Mouse (Mus musculus) liver, adult 2 months (tissue): ENCODE data around the gene Vangl1. TPM values are rescaled to one million over a fixed set of nuclear protein-coding genes. Genes with fewer than 3 reads are reported as not detected.

ENCODE experiments used
- DNase-seq: peaks from one replicate; pipeline ENCODE4 v3.0.0-alpha.2; 2011; ENCODE audit warnings: low read depth, low spot score; ENCODE audit errors: extremely low read depth
- H3K27ac ChIP-seq: fragments of 200-500 bp; replicated peaks from 2 replicates; pipeline ENCODE4 v1.5.1; 2012; ENCODE audit warnings: low read depth, mild to moderate bottlenecking, control low read depth, inconsistent platforms, low read length; ENCODE audit not compliant: insufficient read depth
- H3K27me3 ChIP-seq: fragments of 200-500 bp; 2 replicates; pipeline ENCODE4 v1.6.1; 2012; ENCODE audit warnings: mild to moderate bottlenecking, moderate library complexity, low read length, inconsistent platforms; ENCODE audit not compliant: control insufficient read depth, insufficient read depth
- H3K36me3 ChIP-seq: fragments of 200-500 bp; 2 replicates; pipeline ENCODE4 v1.6.1; 2012; ENCODE audit warnings: low read length, inconsistent platforms; ENCODE audit not compliant: control insufficient read depth, insufficient read depth
- H3K4me1 ChIP-seq: fragments of 200-500 bp; 2 replicates; pipeline ENCODE4 v1.6.1; 2011; ENCODE audit warnings: low read length; ENCODE audit not compliant: control insufficient read depth, insufficient read depth
- H3K4me3 ChIP-seq: fragments of 200-500 bp; 2 replicates; pipeline ENCODE4 v1.5.1; 2011; ENCODE audit warnings: low read depth, mild to moderate bottlenecking, control low read depth, low read length, moderate library complexity; ENCODE audit not compliant: insufficient read depth
- H3K79me2 ChIP-seq: fragments of 200-500 bp; 2 replicates; pipeline ENCODE4 v1.6.1; 2012; ENCODE audit warnings: inconsistent platforms, mild to moderate bottlenecking, low read length, moderate library complexity; ENCODE audit not compliant: control insufficient read depth, insufficient read depth
- H3K9ac ChIP-seq: fragments of 200-500 bp; 2 replicates; pipeline ENCODE4 v1.6.1; 2012; ENCODE audit warnings: low read depth, mild to moderate bottlenecking, control low read depth, inconsistent platforms, low read length
- CTCF ChIP-seq: fragments of 200-500 bp; IDR thresholded peaks from 2 replicates; pipeline ENCODE4 v1.5.1; 2011; ENCODE audit warnings: low read depth, low read length, control low read depth
- POLR2A ChIP-seq: fragments of 200-500 bp; IDR thresholded peaks from 2 replicates; pipeline ENCODE4 v1.6.1; 2011; ENCODE audit warnings: low read length, control low read depth; ENCODE audit not compliant: insufficient read depth; ENCODE audit errors: extremely low read depth
- WGBS: fragments of 180-500 bp; shearing (Covaris S2); methylation state at CpG from one replicate; pipeline ENCODE4 v1.1.7; 2018; 5-methylcytosine and 5-hydroxymethylcytosine counted together
- polyA plus RNA-seq: library from polyadenylated mRNA; depleted of rRNA; stranded (reverse); fragments of >200 nt; gene quantifications from 2 replicates; pipeline ENCODE4 v1.2.3, GENCODE M21; 2012
- total RNA-seq: library from RNA; depleted of rRNA; stranded (reverse); fragments of >200 nt; gene quantifications from 2 replicates; pipeline ENCODE4 v1.2.3, GENCODE M21; 2014

Gene Vangl1
- total and polyA plus RNA-seq, 2 experiments: 3.6 to 7.8 TPM

GRCm38 (mm10) chr3:102152471-102152870 is 52.0 kb downstream of the Vangl1 start:
- TF ChIP-seq CTCF: no peak
- TF ChIP-seq POLR2A: no peak
- H3K27me3 ChIP-seq: no peaks in the 10 kb centered on the region
- peaks cover 1% of the 10 kb centered on the region; the same call in 1 of the 2 replicates for H3K36me3 ChIP-seq
- H3K27ac ChIP-seq: no peak overlapping the region
- no peak overlapping the region for H3K4me3 ChIP-seq
- H3K9ac ChIP-seq: no peak overlapping the region
- 60% methylated on average over 4 of the region's 4 CpGs for WGBS
- H3K79me2 ChIP-seq: no peaks in the 10 kb centered on the region
- no peaks in the 10 kb centered on the region for H3K4me1 ChIP-seq
- DNase-seq: no peak

GRCm38 (mm10) chr3:102151850-102152249 is 52.6 kb downstream of the Vangl1 start:
- Histone ChIP-seq H3K4me3 (no peak overlapping the region), H3K27ac (no peak overlapping the region), H3K36me3 (no peaks in the 10 kb centered on the region), H3K27me3 (no peaks in the 10 kb centered on the region), H3K4me1 (no peaks in the 10 kb centered on the region), H3K9ac (no peak overlapping the region), H3K79me2 (no peaks in the 10 kb centered on the region)
- DNase-seq: no peak
- TF ChIP-seq CTCF (no peak), POLR2A (no peak)
- 82% methylated on average over 4 of the region's 4 CpGs for WGBS

- Histone ChIP-seq H3K27ac (no peak overlapping the region), H3K36me3 (no peaks in the 10 kb centered on the region), H3K4me3 (no peak overlapping the region), H3K9ac (no peak overlapping the region), H3K4me1 (no peaks in the 10 kb centered on the region), H3K79me2 (no peaks in the 10 kb centered on the region), H3K27me3 (no peaks in the 10 kb centered on the region)
- WGBS: 52% methylated on average over 7 of the region's 7 CpGs
- TF ChIP-seq CTCF (no peak), POLR2A (no peak)
- DNase-seq: no peak
Observed at GRCm38 (mm10) chr3:102149941-102150340, 54.6 kb downstream of the Vangl1 start.

GRCm38 (mm10) chr3:102147189-102147588 is 57.3 kb downstream of the Vangl1 start:
- Histone ChIP-seq H3K4me3 (no peak overlapping the region), H3K4me1 (no peaks in the 10 kb centered on the region), H3K27me3 (no peaks in the 10 kb centered on the region), H3K36me3 (no peaks in the 10 kb centered on the region), H3K9ac (no peak overlapping the region), H3K27ac (no peak overlapping the region), H3K79me2 (no peaks in the 10 kb centered on the region)
- DNase-seq: no peak
- no peak for TF ChIP-seq POLR2A
- no peak for TF ChIP-seq CTCF
- WGBS: 85% methylated on average over 4 of the region's 4 CpGs

- H3K4me1 ChIP-seq: no peaks in the 10 kb centered on the region
- no peak overlapping the region for H3K9ac ChIP-seq
- TF ChIP-seq CTCF (no peak), POLR2A (no peak)
- H3K27me3 ChIP-seq: no peaks in the 10 kb centered on the region
- no peaks in the 10 kb centered on the region for H3K79me2 ChIP-seq
- DNase-seq: no peak
- no peaks in the 10 kb centered on the region for H3K36me3 ChIP-seq
- no peak overlapping the region for H3K4me3 ChIP-seq
- no peak overlapping the region for H3K27ac ChIP-seq
- WGBS: 94% methylated on average over 6 of the region's 6 CpGs
Observed at GRCm38 (mm10) chr3:102146428-102146827, 58.1 kb downstream of the Vangl1 start.

GRCm38 (mm10) chr3:102145645-102146386 is 58.7 kb downstream of the Vangl1 start:
- no peaks in the 10 kb centered on the region for H3K79me2 ChIP-seq
- 80% methylated on average over 6 of the region's 6 CpGs for WGBS
- H3K27ac ChIP-seq: no peak overlapping the region
- H3K36me3 ChIP-seq: no peaks in the 10 kb centered on the region
- H3K4me1 ChIP-seq: no peaks in the 10 kb centered on the region
- no peaks in the 10 kb centered on the region for H3K27me3 ChIP-seq
- no peak overlapping the region for H3K4me3 ChIP-seq
- TF ChIP-seq CTCF: no peak
- TF ChIP-seq POLR2A: no peak
- no peak overlapping the region for H3K9ac ChIP-seq
- DNase-seq: no peak
